Mouse (Mus musculus): ENCODE results near the gene Acot6.

Acot6 gene

DNA sequence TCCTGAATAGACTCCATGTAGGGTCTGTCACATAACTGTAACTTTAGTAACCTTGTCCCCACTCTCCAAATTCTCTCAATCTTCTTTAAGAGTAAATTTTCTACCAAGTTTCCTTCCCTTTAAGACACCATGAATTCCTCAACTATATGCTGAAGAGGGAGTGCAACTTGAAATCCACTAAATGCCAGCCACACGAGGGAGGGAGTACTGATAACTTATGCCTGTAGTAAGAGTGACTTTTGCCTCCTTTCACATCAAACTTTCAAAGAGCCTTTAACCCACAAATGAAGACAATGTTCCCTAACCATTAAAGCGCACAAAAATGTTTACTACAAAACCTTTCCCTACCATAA is 1.0 kb downstream of the Acot6 start:
- no peak for DNase-seq (ENCODE audit: low read depth, low spot score)

DNA sequence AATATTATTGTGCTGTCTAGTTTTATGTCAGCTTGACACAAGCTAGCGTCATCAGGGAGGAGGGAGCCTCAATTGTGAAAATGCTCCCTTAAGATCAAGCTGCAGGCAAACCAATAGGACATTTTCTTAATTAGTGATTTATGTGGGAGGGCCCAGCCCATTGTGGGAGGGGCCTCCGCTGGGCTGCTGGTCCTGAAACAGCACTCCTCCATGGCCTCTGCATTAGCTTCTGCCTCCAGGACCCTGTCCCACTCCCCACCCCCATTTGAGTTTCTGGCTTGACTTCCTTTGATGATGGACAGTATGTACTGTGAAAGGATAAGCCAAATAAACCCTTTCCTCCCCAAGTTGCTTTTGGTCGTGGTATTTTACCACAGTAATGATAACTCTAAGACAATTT is 6.6 kb downstream of the Acot6 start:
- DNase-seq (ENCODE audit: low read depth, low spot score) = no peak

DNA sequence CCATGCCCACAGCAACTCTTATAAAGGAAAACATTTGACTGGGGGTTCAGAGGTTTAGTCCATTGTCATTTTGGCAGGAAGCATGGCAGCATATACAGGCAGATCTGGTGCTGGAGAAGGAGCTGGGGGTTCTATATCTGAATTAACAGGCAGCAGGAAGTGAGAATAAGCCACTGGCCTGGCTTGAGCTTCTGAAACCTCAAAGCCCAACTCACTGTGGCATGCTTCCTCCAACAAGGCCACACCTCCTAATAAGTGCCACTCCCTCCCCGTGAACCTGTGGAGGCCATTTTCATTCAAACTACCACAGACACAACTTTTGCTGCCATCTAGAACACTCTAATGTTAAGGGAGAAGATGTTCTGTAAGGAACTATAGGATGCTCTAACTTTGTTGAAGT is 7.2 kb downstream of the Acot6 start:
- no peak for DNase-seq (ENCODE audit: low read depth, low spot score)

DNA sequence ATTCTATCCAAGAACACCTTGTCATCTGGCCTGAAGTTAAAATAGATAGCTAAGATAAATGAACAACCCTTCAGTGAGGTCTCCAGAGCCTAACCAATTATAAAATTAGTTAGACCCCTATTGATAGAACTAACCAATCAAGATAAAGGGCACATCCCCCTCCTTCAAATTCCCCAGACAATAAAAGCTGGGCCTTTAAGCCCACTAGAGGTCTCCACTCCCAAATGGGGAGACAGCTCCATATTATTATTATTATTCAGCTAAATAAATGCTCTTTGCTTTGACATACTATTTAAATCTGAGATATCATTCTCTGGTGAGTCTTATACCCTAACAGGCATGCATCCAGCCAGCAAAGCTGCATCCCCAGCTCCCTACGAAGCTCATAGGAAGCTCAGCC is 9.5 kb downstream of the Acot6 start:
- no peak for DNase-seq (ENCODE audit: low read depth, low spot score)

DNA sequence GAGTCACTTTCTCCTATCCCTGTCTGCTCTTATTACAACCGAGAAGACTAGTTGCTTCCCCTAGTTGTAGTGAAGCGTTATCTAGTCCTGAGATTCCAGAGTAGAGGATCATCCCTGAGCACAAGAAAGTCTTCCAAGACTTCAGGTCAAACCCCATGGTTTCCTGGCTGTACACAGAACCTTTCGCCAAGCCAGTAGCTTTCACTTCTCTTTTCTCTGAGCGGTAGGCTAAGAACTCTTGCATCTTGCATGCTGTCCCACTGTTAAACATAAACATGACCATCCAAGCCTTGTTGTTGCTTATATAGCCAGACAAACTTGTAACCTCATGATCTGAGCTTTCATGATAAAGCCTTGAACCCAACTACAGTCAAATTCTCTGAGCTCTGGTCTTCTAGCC is 10.4 kb downstream of the Acot6 start:
- no peak for DNase-seq (ENCODE audit: low read depth, low spot score)

DNA sequence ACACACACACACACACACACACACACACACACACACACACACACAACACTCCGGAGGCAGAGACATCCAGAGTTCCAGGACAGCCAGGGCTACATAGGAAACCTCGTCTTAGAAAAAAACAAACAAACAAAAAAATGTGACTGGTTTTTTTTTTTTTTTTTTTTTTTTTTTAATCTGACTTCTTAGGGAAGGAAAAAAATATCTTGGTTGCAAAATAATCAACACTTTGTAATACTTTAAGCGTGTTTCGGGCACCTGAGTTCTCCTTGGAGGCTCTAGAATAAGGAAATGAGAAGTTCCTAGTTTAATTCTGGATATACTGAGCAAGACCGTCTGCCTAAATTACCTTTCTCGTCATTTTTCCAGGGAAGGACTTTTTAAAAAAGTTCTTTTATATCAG is 13.2 kb downstream of the Acot6 start:
- no peak for DNase-seq (ENCODE audit: low read depth, low spot score)

DNA sequence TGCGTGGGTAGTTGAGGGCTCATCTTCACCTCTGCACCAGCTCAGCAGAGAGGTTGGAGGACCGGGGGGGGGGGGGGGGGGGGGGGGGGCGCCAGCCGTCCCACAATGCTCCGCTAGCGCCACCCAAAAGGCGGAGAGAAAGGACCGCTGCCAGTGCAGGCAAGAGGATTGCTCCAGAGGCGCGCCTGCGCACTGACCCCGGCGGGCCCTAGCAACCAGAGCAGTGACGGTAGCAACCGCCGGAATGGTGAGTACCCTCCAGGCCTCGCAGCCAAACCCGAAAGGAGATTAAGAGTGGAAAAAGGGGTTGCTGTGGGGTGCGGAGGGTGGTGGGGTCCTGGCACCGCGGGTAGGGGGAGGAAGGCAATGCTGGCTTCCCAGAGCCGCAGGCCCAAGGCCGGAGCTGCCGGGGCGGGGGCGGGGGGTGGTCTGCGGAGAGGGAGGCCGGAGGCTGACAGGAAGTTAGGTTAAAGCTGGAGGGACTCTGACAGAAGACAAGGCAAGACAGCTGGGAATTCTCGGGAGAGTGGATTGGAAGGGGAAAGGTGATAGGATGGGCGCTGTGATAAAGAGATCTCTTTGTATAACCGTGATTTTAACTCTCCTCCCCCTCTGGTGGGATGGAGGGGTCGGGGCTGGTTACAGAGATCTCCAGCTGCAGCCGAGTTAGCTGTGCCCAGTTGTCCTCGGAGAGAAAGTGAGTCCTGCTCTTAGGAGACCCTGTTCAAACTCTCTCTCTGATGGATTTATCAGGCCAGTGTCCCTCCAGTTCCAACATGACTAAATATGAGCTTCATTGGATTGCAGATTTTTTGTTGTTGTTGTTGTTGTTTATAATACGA is 13.9 kb downstream of the Acot6 start, which contains the start of gene Dnal1:
Gene Dnal1 (plus strand): TSS at position 214 of the 842 bp plus-strand sequence.
- peak; percentile 92 for DNase-seq (ENCODE audit: low read depth, low spot score)

DNA sequence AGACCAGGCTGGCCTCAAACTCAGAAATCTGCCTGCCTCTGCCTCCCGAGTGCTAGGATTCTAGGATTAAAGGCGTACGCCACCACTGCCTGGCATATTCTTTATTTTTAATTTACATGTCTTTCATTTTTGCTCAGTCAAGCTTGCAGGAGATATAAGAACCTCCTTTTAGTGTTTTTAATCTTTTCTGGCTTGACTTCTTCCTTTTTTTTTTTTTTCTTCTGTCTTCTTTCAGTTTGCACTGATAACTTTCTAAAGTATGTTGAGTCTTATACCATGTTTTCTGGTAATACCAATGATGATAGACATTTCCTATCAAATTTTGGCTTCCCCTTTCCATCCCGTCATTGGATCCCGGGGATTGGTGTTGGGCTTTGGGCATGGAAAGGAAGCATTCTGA is 19.1 kb downstream of the Acot6 start:
- no peak for DNase-seq (ENCODE audit: low read depth, low spot score)

DNA sequence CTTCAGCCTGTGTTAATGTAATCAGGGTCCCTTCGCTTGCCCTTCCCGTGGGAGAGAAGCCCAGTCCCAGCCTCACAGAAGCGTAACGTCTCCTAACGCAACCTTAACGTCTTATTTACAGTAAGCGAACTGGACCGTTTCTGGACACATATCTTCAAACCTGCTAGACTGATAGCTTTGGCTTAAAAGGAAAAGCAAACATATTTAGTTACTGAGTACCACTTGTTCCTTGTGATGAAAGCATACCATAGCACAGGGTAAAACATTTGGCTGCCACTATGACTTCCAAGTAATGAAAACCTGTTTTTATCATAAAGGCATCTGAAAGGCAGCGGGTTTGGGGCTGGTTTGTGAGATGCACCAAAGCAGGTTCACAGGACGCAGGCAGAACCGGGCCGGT is 25.4 kb downstream of the Acot6 start:
- DNase-seq (ENCODE audit: low read depth, low spot score) = no peak

DNA sequence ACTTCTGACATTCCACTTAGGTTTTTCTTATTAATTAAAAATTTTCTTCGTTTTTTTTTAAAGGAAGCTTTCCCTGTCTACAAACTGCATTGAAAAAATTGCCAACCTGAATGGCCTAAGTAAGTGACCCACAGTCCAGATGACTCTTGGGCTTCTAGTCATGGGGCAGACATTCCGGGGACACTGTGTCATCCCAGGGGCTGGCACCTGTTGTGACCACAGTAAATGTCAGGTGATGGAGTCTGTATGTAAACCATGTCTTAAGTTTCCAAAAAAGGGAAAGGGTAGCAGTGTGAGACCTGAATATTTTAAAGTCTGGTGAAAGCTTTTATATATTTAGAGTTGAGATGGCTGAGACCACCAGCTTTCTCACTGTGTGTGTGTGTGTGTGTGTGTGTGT is 26.4 kb downstream of the Acot6 start:
- DNase-seq (ENCODE audit: low read depth, low spot score) = peak; percentile 19

DNA sequence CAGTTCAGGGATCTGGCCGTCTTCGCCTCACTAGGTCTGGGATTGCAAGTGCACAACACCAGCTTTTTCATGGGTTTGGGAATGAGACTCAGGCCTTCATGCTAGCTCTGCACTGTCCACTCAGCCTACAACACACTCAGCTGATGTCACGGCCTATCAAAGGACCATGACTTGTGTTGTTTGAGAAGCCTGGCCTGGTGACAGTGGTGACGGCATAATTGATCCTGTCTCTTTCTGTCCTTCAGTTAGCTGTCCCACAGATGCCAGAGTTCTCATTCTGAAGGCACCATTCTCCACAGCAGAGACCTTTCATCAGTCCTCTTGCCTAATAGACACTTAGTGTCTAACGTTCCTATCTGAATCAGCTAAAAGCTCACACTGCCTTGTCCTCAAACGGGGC is 28.1 kb downstream of the Acot6 start:
- DNase-seq (ENCODE audit: low read depth, low spot score) = no peak

DNA sequence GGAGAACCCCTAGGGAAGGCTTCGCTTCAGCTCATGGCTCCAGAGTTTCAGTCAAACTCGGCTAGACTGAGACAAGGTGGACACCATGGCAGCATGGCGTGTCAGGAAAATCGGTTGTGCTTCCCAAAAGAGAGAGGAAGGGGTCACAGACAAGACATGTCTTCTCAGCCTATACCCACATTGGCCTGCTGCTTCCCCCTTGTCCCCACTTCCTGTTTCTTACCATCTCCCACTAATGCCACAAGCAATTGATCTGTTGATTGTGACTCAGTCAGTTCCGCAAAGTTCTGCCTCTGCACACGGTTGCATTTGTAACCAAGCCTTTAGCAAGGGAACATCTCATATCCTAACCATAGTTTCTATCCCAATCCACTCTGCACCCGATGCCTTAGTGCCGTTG is 29.5 kb downstream of the Acot6 start:
- DNase-seq (ENCODE audit: low read depth, low spot score) = no peak

DNA sequence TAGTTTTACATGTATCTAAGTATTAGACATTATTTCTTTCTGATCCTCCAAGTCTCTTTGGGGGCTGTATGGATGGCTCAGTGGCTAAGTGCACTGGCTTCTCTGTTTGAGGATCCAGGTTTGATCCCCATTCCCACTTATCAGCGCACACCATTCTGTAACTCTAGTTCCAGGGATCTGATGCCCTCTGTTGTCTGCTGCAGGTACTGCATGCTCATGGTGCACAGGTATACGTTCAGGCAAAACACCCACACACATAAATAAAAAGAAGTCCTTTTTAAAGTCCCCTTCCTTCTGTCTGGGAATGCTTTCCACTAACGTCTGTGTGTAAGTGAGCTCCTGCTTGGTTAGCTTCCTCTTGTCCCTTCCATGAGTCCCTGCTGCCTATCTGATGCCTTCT is 31.8 kb downstream of the Acot6 start:
- peak; percentile 54 for DNase-seq (ENCODE audit: low read depth, low spot score)

DNA sequence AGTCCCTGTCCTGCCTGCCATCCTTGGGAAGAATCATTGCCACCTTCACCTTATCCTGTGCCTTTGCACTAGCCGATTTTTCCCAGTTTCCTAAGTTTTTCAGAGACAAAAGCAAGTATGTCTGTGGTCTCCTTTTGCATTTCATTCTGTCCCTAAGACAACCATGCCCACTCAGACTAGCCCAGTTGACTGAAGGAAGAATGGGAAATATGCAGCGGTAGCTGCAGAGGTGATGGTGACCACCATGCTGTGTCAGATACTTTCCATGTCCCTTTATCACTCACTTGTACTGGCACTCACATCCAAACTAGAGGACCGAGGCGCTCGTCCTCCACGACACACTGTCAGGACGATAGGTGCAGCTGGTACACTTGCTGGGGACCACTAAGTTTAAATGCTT is 36.7 kb downstream of the Acot6 start:
- DNase-seq (ENCODE audit: low read depth, low spot score) = no peak

DNA sequence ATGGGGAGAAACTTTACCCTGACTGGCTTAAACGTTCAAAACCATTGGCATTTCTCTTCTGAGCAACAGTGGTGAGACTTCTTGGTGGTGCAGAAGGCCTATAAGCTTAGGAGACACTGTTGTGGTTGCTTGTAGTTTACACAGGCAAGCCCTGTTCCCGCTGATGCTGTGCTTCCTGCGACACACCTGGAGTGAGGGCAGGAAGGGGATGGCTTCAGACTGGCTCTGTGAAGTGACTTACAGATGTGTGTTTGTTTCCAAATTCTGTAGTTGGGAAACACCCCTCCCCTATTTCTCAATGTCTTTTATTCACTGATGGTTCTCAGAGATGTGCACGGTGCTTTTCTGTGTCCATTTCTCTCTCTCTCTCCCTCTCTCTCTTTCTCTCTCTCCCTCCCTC is 39.7 kb downstream of the Acot6 start:
- DNase-seq (ENCODE audit: low read depth, low spot score) = no peak

DNA sequence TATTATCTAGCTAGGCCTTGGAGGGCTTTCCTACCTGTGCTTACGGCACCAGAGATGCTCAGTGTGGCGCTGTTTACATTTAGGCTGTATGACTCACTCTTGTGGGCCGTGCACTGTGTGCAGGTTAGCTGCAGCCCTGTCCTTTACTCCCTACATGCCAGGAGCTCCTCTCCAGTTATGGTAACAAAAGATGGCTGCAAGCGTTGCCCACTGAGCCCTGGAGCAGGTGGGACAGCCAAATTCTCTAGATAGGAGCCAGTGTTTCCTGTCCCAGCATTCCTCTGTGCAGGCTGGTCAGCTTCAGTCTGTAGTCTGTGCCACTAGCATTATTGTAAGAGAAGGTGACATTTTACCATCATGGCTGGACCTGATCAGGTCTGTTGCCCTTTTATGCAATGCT is 40.8 kb downstream of the Acot6 start:
- no peak for DNase-seq (ENCODE audit: low read depth, low spot score)

DNA sequence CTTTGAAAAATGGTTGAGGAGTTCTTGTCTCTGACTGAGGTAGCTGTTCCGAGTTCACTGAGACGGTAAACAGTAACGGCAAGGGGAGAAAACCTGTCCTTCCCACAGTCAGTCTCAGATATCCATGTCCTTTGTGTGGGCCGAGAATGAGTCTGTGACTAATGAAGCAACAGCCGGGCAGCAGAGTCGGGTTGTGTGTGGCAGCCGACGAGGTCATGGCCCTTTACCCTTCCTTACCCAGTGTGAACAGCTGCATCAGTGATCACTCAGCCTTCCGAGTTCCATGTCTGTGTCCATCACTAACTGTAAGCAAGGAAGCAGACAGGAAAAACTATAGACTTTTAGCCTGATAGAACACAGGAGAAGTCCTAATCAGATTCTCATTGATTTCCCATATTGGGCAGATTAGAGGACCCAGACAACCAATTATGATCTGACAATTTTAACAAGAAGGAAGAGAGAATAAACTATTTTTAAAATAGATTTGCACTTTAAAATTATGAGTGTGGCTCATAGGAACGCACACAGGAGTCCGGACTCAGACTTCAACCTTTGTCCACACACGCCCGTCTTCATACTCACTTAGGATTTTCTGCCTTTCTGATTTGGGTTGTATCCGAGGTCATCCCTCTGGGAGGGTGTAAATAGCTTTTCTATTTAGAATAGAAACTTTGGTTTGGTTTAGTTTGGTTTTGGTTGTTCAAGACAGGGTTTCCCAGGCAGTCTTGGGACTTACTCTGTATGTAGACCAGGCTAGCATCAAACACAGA is 42.0 kb downstream of the Acot6 start:
- no peak for DNase-seq (ENCODE audit: low read depth, low spot score)

DNA sequence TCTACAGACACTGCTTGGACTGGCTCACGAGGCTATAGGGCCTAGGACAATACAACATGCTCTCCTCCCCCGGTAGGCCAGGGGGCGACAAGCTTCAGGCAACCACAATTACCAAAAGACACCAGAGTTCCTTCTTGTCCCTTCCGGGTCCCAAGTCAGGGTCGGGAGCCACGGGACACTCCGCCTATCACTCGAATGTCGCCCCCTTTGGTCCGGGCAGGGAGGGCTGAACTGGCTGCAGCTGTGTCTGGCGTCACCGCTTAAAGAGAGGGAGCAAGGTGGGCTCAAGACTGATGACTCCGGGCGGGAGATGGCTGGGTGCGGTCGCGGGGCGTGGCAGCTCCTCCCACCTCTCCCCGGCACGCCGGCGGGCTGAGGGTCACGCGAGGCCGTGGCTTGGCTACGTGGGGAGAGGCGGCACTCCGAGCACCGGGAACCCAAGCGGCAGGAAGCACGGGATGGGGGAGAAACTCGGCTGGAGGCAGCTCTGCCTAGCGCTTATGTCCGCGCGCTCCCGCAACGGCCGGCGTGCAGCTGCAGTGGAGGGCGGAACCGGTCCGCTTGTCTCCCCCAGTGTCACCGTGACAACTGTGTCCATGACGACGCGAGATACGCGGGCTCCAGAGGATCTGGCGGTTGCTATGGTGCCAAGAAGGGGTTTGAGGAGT is 47.6 kb downstream of the Acot6 start, which contains the start of gene Pnma1:
Gene Pnma1 (minus strand): TSS at position 536 of the 668 bp plus-strand sequence.
- no peak for DNase-seq (ENCODE audit: low read depth, low spot score)

DNA sequence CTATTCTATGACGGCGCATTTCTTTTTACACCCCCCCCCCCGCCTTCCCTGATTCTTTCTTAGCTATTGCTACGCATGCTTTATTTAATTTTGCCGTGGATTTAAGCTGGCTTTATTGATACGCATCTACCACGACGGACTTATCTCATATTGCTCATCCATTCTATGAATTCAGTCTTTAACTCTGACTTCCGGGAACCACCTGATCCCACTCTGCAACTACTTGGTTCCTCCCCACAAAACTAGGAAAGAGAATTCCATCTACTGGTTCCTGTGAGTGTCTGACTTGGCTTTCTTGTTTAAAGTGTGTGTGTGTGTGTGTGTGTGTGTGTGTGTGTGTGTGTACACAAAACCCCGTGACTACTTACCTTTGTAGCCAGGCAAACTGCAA is 48.2 kb downstream of the Acot6 start:
- no peak for DNase-seq (ENCODE audit: low read depth, low spot score)

DNA sequence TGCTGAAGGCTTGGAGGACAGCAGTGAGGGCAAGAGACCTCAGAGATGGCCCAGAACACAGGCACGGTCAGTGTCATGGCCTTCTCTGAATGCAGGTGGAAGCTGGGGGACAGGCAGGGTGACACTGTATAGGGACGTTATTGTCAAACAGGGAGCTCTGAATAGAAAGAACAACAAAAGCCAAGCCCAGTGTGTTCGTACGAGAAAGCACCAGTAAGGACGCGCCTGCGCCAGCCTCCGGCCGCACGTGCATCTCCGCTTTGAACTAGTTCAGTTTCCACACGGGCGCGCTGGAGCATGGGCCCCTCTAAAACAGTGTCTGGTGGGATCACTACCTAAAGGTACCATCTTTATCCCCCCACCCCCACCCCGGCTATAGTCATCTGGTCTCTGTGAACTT is 49.5 kb downstream of the Acot6 start:
- DNase-seq (ENCODE audit: low read depth, low spot score) = no peak

DNA sequence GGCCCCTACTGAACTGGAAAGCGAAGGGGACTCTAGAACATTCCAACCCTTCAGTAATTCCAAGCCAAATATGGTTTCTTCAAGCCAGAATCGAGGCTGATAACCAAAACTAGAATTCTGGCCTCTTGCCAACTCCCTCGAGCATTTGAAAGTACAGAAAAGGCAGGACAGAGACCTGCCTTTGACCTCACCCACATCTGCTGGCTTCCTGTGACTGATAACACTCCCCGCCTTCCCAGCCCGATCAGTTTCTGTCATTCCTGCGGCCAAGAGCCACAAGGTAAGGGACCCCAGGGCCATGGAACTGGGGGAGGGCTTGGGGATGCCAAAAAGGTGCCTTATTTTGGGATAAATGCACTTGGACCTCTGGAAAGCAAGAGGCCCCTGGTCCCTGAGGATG is 50.5 kb downstream of the Acot6 start:
- no peak for DNase-seq (ENCODE audit: low read depth, low spot score)

DNA sequence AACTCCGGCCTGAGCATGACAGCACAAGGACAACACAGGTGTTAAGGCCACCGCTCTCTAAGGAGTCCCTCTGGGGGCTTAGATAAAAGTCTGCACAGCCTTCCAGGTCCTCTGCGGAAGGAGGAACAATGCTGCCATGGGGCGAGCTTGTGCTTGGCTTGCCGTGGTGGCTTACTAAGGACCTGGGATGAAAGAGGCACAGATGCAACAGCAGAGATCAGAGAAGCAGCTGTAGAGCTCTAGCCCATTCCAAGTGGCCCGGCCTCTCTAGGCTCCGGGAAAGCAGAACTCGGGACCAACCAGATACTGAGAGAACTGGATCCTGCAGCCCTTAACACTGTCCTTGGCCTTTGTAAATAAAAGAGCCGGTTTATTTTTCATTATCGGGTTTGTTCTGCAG is 51.5 kb downstream of the Acot6 start:
- DNase-seq (ENCODE audit: low read depth, low spot score) = no peak

Measured in 3T3-L1 (cell line).